Mouse (Mus musculus) neural tube, embryonic 13.5 days (tissue): ENCODE measurements around the gene Myom1. TPM values are rescaled to one million over a fixed set of nuclear protein-coding genes. Genes with fewer than 3 reads are reported as not detected.

Source experiments
- ATAC-seq: fragments of 200-750 bp; cut with Nextera tagmentation; 2 replicates; pipeline ENCODE4 v1.8.0; 2017; ENCODE audit warnings: low read depth, mild to moderate bottlenecking, moderate TSS enrichment, moderate library complexity
- H3K27ac ChIP-seq: fragments of 300-500 bp; sonication (generic); replicated peaks from 2 replicates; pipeline ENCODE4 v1.5.1; 2015; ENCODE audit warnings: moderate library complexity, mild to moderate bottlenecking, inconsistent platforms
- H3K27me3 ChIP-seq: fragments of 300-500 bp; sonication (generic); 2 replicates; pipeline ENCODE4 v1.6.1; 2015; ENCODE audit warnings: mild to moderate bottlenecking, inconsistent platforms
- H3K36me3 ChIP-seq: fragments of 300-500 bp; sonication (generic); 2 replicates; pipeline ENCODE4 v1.6.1; 2015; ENCODE audit warnings: mild to moderate bottlenecking, inconsistent platforms
- H3K4me1 ChIP-seq: fragments of 300-500 bp; sonication (generic); replicated peaks from 2 replicates; pipeline ENCODE4 v1.6.1; 2015; ENCODE audit warnings: inconsistent platforms
- H3K4me2 ChIP-seq: fragments of 300-500 bp; sonication (generic); 2 replicates; pipeline ENCODE4 v1.6.1; 2015; ENCODE audit warnings: inconsistent platforms, mild to moderate bottlenecking, moderate library complexity
- H3K4me3 ChIP-seq: fragments of 300-500 bp; sonication (generic); 2 replicates; pipeline ENCODE4 v1.5.1; 2015; ENCODE audit warnings: mild to moderate bottlenecking, inconsistent platforms
- H3K9ac ChIP-seq: fragments of 300-500 bp; sonication (generic); 2 replicates; pipeline ENCODE4 v1.6.1; 2015; ENCODE audit warnings: moderate library complexity, mild to moderate bottlenecking, inconsistent platforms
- H3K9me3 ChIP-seq: fragments of 300-500 bp; sonication (generic); 2 replicates; pipeline ENCODE4 v1.6.1; 2016; ENCODE audit warnings: inconsistent platforms
- WGBS: fragments of 180-500 bp; shearing (Covaris S2); methylation state at CpG from one replicate; pipeline ENCODE4 v1.1.7; 2015; 5-methylcytosine and 5-hydroxymethylcytosine counted together
- polyA plus RNA-seq: library from polyadenylated mRNA; unstranded; fragments of >200 nt; fragmentation: Nextera tagmentation; extraction: Ambion mirVana; gene quantifications from 2 replicates; pipeline ENCODE4 v1.2.1, GENCODE M21; 2015

Myom1 gene
- polyA plus RNA-seq, 1 experiment from 2014 or later, result 1.7 TPM

DNA sequence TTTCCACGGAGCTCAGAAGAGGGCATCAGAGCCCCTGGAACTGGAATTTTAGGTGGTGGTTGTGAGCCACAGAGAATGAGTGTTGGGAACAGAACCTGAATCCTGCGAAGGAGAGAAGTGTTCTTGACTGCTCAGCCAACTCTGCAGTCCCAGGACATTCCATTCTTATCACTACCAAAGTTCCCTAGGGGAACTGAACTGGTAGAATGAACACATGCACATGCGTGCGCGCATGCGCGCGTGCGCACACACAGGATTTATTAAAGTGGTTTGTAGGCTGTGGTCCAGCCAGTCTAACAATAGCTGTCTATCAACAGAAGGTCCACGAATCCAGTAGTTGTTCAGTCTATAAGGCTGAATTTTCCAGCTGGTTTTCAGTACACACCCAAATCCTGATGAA, 21.6 kb downstream of the Myom1 start:
- peaks cover 8% of the 10 kb centered on the region for H3K4me1 ChIP-seq
- no peaks in the 10 kb centered on the region for H3K9me3 ChIP-seq
- H3K4me3 ChIP-seq, result no peak overlapping the region
- H3K9ac ChIP-seq, result no peak overlapping the region
- 94% methylated on average over 10 of the region's 10 CpGs for WGBS
- no peak overlapping the region for H3K27ac ChIP-seq
- no peaks in the 10 kb centered on the region for H3K27me3 ChIP-seq
- no peak for ATAC-seq
- H3K36me3 ChIP-seq, result no peaks in the 10 kb centered on the region
- no peak overlapping the region for H3K4me2 ChIP-seq

DNA sequence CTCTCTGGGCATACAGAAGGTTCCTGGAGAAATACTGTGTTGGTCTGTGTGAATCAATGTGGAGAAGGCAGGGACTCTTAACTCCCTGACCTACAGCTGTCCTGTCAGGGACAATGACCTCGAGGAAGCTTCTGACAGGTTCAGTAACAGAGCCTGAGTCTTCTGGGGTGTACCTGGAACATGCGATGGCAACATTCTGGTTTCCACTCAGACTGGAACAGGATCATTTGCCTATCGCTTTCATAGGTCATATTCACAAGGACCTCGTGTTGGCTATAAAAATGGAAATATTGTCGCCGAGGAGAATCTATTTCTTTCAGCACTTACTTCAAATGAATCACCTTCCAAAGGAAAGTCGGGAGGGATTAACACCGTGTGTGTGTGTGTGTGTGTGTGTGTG, 23.5 kb downstream of the Myom1 start:
- no peaks in the 10 kb centered on the region for H3K36me3 ChIP-seq
- no peaks in the 10 kb centered on the region for H3K4me1 ChIP-seq
- no peak overlapping the region for H3K9ac ChIP-seq
- no peaks in the 10 kb centered on the region for H3K9me3 ChIP-seq
- H3K4me2 ChIP-seq, result no peak overlapping the region
- H3K4me3 ChIP-seq, result no peak overlapping the region
- ATAC-seq, result no peak
- WGBS, result 83% methylated on average over 8 of the region's 8 CpGs
- no peak overlapping the region for H3K27ac ChIP-seq
- H3K27me3 ChIP-seq, result no peaks in the 10 kb centered on the region

DNA sequence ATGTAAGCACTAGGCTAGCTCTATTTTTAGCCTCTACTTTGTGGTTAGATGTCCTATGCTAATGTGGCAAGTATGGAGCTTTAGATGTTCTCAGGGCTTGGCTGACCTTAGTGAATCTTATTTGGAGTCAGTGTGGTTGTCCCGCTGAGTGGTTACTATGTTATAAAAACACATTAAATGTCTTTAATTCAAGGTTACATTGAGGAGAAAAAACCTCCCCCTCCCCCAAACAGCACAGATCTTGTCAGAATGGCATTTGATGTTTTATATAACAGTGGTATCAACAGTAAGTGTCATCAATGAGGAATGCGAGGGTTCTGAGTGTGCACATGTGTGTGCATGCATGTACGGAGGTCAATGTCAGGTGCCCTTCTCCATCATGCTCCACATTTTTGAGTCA, 24.8 kb downstream of the Myom1 start:
- Histone ChIP-seq H3K4me2 (no peak overlapping the region), H3K36me3 (no peaks in the 10 kb centered on the region), H3K9ac (no peak overlapping the region), H3K27ac (no peak overlapping the region), H3K4me1 (no peaks in the 10 kb centered on the region), H3K4me3 (no peak overlapping the region), H3K27me3 (no peaks in the 10 kb centered on the region), H3K9me3 (no peaks in the 10 kb centered on the region)
- ATAC-seq, result no peak
- 95% methylated on average over 3 of the region's 3 CpGs for WGBS

DNA sequence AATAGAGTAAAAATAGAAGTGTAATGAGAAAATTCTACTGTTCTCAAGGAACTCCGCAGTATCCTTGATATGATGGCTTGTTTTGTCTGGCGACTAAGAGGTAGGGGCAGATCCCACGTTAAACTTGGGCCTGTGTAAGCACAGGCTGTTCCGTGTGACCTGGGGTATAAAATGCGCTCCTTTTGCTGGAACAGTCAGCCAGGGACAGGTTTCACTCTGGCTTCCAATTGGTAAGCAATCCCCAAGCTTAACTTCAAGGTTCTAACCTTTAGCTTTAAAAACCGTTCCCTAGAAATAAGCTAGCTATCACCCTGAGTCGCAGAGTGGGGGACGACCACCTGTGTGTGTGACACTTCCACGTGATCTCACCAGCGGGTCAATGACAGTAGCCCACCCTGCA, 30.3 kb downstream of the Myom1 start:
- Histone ChIP-seq H3K27ac (no peak overlapping the region), H3K27me3 (no peaks in the 10 kb centered on the region), H3K4me2 (no peak overlapping the region), H3K4me3 (no peak overlapping the region), H3K9ac (no peak overlapping the region), H3K9me3 (no peaks in the 10 kb centered on the region), H3K4me1 (no peaks in the 10 kb centered on the region), H3K36me3 (no peaks in the 10 kb centered on the region)
- ATAC-seq, result no peak
- WGBS, result 84% methylated on average over 10 of the region's 10 CpGs

DNA sequence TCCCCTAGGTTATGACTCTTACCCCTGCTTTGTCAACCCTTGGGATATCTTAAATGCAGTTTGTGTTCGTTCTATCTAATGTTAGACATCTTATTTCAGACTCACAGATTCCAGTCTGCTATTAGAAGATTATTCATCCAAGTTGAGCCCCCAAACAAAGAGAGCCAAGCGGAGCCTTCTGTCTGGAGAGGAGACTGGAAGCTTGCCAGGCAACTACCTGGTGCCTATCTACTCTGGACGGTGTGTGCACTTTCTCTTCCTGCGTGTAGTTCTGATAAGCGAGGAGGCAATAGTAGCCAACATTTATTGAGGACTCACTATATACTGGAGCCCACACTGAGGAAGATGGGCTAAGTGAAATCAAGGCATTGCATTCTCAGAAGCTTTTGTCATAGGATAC, 32.0 kb downstream of the Myom1 start:
- ATAC-seq, result no peak
- WGBS, result 87% methylated on average over 5 of the region's 5 CpGs
- Histone ChIP-seq H3K4me1 (peaks cover under 1% of the 10 kb centered on the region), H3K4me2 (no peak overlapping the region), H3K9me3 (no peaks in the 10 kb centered on the region), H3K4me3 (no peak overlapping the region), H3K36me3 (no peaks in the 10 kb centered on the region), H3K27ac (no peak overlapping the region), H3K27me3 (no peaks in the 10 kb centered on the region), H3K9ac (no peak overlapping the region)

DNA sequence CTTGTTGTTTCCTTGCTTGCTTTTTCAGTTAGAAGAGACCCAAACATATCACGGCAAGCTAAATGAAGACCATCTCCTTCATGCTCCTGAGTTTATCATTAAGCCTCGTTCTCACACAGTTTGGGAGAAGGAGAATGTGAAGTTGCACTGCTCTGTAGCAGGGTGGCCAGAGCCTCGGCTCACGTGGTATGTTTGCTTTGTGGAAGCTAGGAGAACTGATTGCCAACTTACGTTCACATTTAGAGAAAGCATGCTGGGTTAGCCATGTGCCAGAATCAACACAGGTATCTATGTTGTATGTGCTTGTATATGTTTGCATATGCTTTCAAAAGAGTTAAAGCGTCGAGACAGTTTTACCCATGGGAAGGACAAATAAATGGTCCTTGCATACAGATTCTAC, 34.8 kb downstream of the Myom1 start:
- H3K9me3 ChIP-seq, result no peaks in the 10 kb centered on the region
- no peak overlapping the region for H3K9ac ChIP-seq
- 88% methylated on average over 7 of the region's 7 CpGs for WGBS
- no peak overlapping the region for H3K4me2 ChIP-seq
- H3K4me1 ChIP-seq, result peaks cover 10% of the 10 kb centered on the region
- ATAC-seq, result no peak
- H3K36me3 ChIP-seq, result no peaks in the 10 kb centered on the region
- H3K4me3 ChIP-seq, result no peak overlapping the region
- H3K27me3 ChIP-seq, result no peaks in the 10 kb centered on the region
- H3K27ac ChIP-seq, result no peak overlapping the region

DNA sequence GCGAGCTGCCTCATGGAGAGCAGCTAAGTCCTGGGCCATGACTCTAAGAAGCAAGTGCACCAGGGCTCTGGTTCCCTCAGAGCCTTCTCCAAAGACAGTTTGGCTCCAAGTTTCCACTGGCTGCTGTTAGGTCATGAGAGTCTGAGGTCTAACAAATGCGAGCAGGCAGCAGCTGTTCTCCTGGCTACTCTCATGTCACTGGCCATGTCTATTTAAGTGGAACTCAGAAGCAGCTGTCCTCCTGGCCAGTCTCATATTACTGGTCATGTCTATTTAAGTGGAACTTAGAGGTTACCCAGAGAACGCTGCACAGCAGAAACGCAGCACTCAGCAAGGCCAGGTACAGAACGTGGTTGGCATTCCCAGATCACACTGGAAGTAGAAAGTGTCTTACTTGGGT, 36.4 kb downstream of the Myom1 start:
- Histone ChIP-seq H3K9ac (no peak overlapping the region), H3K27me3 (no peaks in the 10 kb centered on the region), H3K36me3 (no peaks in the 10 kb centered on the region), H3K9me3 (no peaks in the 10 kb centered on the region), H3K4me1 (peaks cover 10% of the 10 kb centered on the region), H3K4me2 (no peak overlapping the region), H3K27ac (no peak overlapping the region), H3K4me3 (no peak overlapping the region)
- ATAC-seq, result no peak
- WGBS, result 75% methylated on average over 5 of the region's 5 CpGs

DNA sequence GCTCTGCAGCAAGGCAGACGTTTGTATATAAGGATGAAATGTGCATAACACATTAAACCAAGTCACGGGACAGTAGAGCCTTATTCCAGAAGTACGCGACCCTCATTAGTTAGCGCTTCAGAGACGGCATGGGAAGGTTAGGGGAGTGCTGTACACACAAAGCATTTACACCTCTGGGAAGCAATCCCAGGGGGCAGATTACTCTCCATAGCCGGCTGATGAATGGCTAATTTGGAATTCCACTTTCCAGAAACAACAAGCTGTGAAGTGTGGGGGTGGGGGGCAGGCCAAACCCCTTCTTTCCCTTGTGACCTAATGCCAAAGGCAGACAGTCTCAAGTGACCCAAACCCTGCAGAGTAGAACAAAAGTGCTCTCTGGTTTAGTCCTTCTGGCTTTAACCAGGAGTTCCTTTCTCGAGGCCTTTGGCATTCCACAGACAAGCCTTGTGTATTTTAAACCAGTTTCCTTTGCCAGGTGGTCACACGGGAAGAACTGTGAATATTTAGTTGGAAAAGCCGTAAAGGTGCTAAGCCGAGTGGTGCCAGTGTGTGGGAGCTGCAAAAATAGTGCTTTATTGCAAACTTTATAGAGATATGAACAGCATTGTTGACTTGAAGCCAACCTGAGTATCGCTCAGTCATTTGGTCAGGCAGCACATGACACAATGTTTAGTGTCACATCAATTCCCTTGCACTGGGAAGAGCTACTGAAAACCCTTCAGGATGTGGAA, 37.6 kb downstream of the Myom1 start:
- H3K9ac ChIP-seq, result no peak overlapping the region
- ATAC-seq, result peak; percentile 56
- peaks cover 10% of the 10 kb centered on the region for H3K4me1 ChIP-seq
- WGBS, result 20% methylated on average over 12 of the region's 12 CpGs
- no peak overlapping the region for H3K4me3 ChIP-seq
- H3K4me2 ChIP-seq, result no peak overlapping the region
- no peaks in the 10 kb centered on the region for H3K27me3 ChIP-seq
- H3K9me3 ChIP-seq, result no peaks in the 10 kb centered on the region
- no peaks in the 10 kb centered on the region for H3K36me3 ChIP-seq
- H3K27ac ChIP-seq, result no peak overlapping the region

DNA sequence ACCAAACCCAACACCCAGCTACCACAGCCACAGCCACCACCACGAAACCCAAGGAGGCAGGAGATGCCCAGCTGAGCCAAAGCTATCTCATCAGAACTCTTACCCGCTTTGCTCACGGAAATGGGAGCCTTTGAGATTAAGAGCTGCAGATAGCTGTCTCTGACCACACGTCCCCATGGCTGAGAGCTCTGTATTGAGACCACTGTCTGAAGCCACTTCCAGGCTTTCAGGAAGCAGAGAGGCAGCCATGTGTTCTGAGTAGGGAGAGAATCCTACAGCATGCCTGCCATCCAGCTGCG, 38.1 kb downstream of the Myom1 start:
- WGBS, result 81% methylated on average over 5 of the region's 5 CpGs

DNA sequence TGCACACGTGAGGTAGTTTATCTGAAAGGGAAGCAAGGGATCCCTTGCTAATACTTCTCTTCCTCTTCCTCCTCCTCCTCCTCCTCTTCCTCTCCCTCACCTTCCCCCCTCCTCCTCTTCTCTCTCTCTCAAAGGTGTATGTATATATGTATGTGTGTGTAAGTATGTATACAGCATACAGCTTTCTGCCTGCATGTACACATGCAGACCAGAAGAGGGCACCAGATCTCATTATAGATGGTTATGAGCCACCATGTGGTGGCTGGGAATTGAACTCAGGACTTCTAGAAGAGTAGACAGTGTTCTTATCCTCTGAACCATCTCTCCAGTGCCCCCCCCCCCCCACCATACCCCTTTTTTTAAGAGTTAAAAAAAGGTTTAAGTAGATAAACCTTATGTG, 40.2 kb downstream of the Myom1 start:
- no peaks in the 10 kb centered on the region for H3K27me3 ChIP-seq
- WGBS, result 84% methylated on average over 1 of the region's 1 CpGs
- no peak for ATAC-seq
- no peak overlapping the region for H3K4me3 ChIP-seq
- no peaks in the 10 kb centered on the region for H3K9me3 ChIP-seq
- H3K9ac ChIP-seq, result no peak overlapping the region
- H3K36me3 ChIP-seq, result no peaks in the 10 kb centered on the region
- H3K27ac ChIP-seq, result no peak overlapping the region
- peaks cover 10% of the 10 kb centered on the region for H3K4me1 ChIP-seq
- no peak overlapping the region for H3K4me2 ChIP-seq

More for the DNA sequence above, 38.1 kb downstream of the Myom1 start:
- Histone ChIP-seq H3K4me3 (no peak overlapping the region), H3K9ac (no peak overlapping the region), H3K36me3 (no peaks in the 10 kb centered on the region), H3K9me3 (no peaks in the 10 kb centered on the region), H3K4me2 (no peak overlapping the region), H3K4me1 (peaks cover 10% of the 10 kb centered on the region), H3K27me3 (no peaks in the 10 kb centered on the region), H3K27ac (no peak overlapping the region)
- no peak for ATAC-seq

DNA sequence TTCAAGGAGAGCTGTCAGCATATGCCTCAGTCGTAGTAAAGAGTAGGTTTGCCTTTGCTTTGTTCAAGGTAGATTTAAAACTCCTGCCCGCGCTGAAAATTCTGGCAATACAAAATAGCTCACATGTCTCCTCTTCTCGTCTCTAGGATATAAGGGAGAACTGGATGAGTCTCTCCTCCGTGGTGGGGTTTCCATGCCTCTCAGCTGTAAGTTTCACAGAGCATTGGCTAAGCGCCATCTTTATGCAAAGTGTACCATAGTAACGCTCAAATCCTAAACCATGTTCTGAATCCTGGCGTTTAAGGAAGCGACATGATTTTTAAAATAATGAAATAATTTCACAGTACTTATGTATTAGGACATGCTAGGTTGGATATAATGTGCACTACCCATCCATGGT, 43.2 kb downstream of the Myom1 start:
- Histone ChIP-seq H3K4me3 (no peak overlapping the region), H3K36me3 (no peaks in the 10 kb centered on the region), H3K9ac (no peak overlapping the region), H3K27ac (no peak overlapping the region), H3K27me3 (no peaks in the 10 kb centered on the region), H3K4me1 (no peaks in the 10 kb centered on the region), H3K9me3 (no peaks in the 10 kb centered on the region), H3K4me2 (no peak overlapping the region)
- 79% methylated on average over 9 of the region's 9 CpGs for WGBS
- no peak for ATAC-seq

DNA sequence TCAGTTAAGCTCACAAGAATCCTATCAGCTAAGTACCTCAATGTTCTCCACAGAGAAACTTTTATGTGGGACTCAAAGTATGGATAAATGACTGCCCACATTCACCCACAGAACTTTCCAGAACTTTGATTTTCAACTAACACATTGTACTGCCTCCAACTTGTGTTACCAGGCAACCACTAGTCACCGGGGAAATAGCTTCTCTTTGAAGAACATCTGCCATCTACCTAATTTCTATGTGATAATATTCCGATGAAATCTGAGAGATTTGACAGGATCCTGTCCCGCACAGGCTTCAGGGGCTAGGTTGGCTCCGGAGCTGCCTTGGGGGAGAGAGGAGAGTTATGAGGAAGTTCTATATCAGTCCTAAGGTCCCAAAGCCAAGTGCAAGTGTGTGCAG, 44.4 kb downstream of the Myom1 start:
- Histone ChIP-seq H3K4me3 (no peak overlapping the region), H3K27ac (no peak overlapping the region), H3K4me2 (no peak overlapping the region), H3K27me3 (no peaks in the 10 kb centered on the region), H3K9ac (no peak overlapping the region), H3K36me3 (no peaks in the 10 kb centered on the region), H3K9me3 (no peaks in the 10 kb centered on the region), H3K4me1 (no peaks in the 10 kb centered on the region)
- 87% methylated on average over 4 of the region's 4 CpGs for WGBS
- ATAC-seq, result no peak

DNA sequence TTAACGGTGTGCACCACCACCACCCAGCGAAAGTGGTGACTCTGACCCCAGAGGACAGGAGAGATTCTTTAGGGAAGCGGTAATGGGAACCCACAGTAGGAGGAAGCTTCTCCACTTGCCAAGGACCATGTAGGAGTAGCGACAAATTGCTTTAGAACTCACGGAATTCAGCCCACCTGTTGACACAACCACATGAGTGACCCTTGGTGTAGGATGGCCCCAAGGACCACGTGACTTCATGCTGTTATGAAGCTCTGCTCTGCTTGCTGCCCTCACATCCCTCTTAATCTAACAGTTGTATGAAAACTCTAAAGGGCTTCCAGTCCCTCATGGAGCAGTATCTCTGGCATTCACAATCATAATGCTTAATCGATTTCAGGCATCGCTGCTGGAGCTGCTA, 46.9 kb downstream of the Myom1 start:
- no peak overlapping the region for H3K9ac ChIP-seq
- H3K27me3 ChIP-seq, result no peaks in the 10 kb centered on the region
- no peaks in the 10 kb centered on the region for H3K9me3 ChIP-seq
- no peak overlapping the region for H3K4me2 ChIP-seq
- WGBS, result 89% methylated on average over 8 of the region's 8 CpGs
- no peak overlapping the region for H3K4me3 ChIP-seq
- H3K36me3 ChIP-seq, result no peaks in the 10 kb centered on the region
- no peak overlapping the region for H3K27ac ChIP-seq
- ATAC-seq, result no peak
- no peaks in the 10 kb centered on the region for H3K4me1 ChIP-seq
